ENCODE assay signal across 8 mouse cellular contexts in genomic region chr3:90612728-90613291, GRCm38 (mm10). TPM values are rescaled to one million over a fixed set of nuclear protein-coding genes. Genes with fewer than 3 reads are reported as not detected.
DNase-seq lines count a peak whose midpoint lies in the region; ATAC-seq and TF ChIP-seq lines count a peak whose summit lies in the region.

Gene S100a6, plus strand, starts transcription at chr3:90612882.

- H3K4me3 ChIP-seq in ES-E14 (ENCODE audit: insufficient read depth in 1 of 2, low read depth in 1 of 2, low read length in 2 of 2, poor library complexity in 1 of 2, severe bottlenecking in 1 of 2): peak within 1 kb of the TSS; percentile 41 to 46; a peak in 3 of 4 replicates
- H3K4me3 ChIP-seq in forebrain, postnatal 0 days (ENCODE audit: low read depth, low read length): peak within 1 kb of the TSS; percentile 20; the same call in 1 of the 2 replicates
- peak within 1 kb of the TSS; percentile 19 for H3K4me3 ChIP-seq in hindbrain, embryonic 11.5 days (ENCODE audit: low read depth, low read length)

- H3K4me1 ChIP-seq in ES-E14 (ENCODE audit: control insufficient read depth in 2 of 2, insufficient read depth in 2 of 2, low read length in 2 of 2, poor library complexity in 1 of 2): peaks cover 0 to 15% of the 10 kb centered on the region in 2 experiments; a peak in 1 of 4 replicates
- 0 out of 2 replicates have a peak, but pooled peaks cover 3% of the 10 kb centered on the region for H3K4me1 ChIP-seq in forebrain, postnatal 0 days (ENCODE audit: insufficient read depth)
- peaks cover 2% of the 10 kb centered on the region; the same call in 1 of the 2 replicates for H3K4me1 ChIP-seq in hindbrain, embryonic 11.5 days (replicated peaks; ENCODE audit: control insufficient read depth, insufficient read depth, low read length)

- no peaks in the 10 kb centered on the region for H3K27me3 ChIP-seq in forebrain, postnatal 0 days (ENCODE audit: insufficient read depth, low read length)
- H3K27me3 ChIP-seq in hindbrain, embryonic 11.5 days (ENCODE audit: control insufficient read depth, insufficient read depth, low read length): no peaks in the 10 kb centered on the region

- H3K9ac ChIP-seq in ES-E14 (ENCODE audit: insufficient read depth, low read depth, low read length, poor library complexity, severe bottlenecking): 0 out of 2 replicates have a peak within 1 kb of the TSS, but pooled peaks have one; percentile 2
- H3K9ac ChIP-seq in forebrain, postnatal 0 days: no peak within 1 kb of the TSS
- H3K9ac ChIP-seq in hindbrain, embryonic 11.5 days (ENCODE audit: low read depth, low read length): peak within 1 kb of the TSS; percentile 34; the same call in 1 of the 2 replicates

- WGBS in forebrain, postnatal 0 days: under 1% methylated on average over 23 of the region's 23 CpGs
- under 1% methylated on average over 23 of the region's 23 CpGs for WGBS in hindbrain, embryonic 11.5 days

- DNase-seq in ES-E14 (ENCODE audit: low read depth, low spot score): peak; percentile 74
- DNase-seq in adrenal gland, postnatal 4 days (ENCODE audit: low spot score in 2 of 2): no peak
- DNase-seq in forebrain, postnatal 0 days: peak; percentile 50
- DNase-seq in hindbrain, embryonic 11.5 days (ENCODE audit: low spot score): peak; percentile 74
- peak; percentile 62 to 66 for DNase-seq in layer of hippocampus, postnatal 10 days (ENCODE audit: low spot score in 2 of 2)
- DNase-seq in lung, postnatal 14 days: peak; percentile 72
- DNase-seq in right cerebral cortex, postnatal 10 days (ENCODE audit: low spot score in 2 of 2): peak; percentile 73 to 75
- peak; percentile 86 to 90 for DNase-seq in urinary bladder, postnatal 36 days (ENCODE audit: low spot score in 2 of 2)

- H3K9me3 ChIP-seq in ES-E14 (ENCODE audit: control insufficient read depth, insufficient read depth, low read depth, low read length): no peaks in the 10 kb centered on the region
- H3K9me3 ChIP-seq in forebrain, postnatal 0 days (ENCODE audit: low read length): no peaks in the 10 kb centered on the region
- H3K9me3 ChIP-seq in hindbrain, embryonic 11.5 days (ENCODE audit: control insufficient read depth, low read length): no peaks in the 10 kb centered on the region

- peak within 1 kb of the TSS; percentile 53 for H3K4me2 ChIP-seq in forebrain, postnatal 0 days (ENCODE audit: low read depth)
- peak within 1 kb of the TSS; percentile 66 for H3K4me2 ChIP-seq in hindbrain, embryonic 11.5 days (replicated peaks; ENCODE audit: low read depth, low read length)

- in situ Hi-C loops in ES-E14 (cut with MboI; ENCODE audit: low sequenced_read_pairs in 2 of 2, unreplicated experiment in 2 of 2): no loop called here

- no peak within 1 kb of the TSS for H3K27ac ChIP-seq in ES-E14 (ENCODE audit: insufficient read depth, low read depth, low read length, poor library complexity, severe bottlenecking)
- H3K27ac ChIP-seq in forebrain, postnatal 0 days (ENCODE audit: low read depth, low read length): no peak within 1 kb of the TSS
- no peak within 1 kb of the TSS for H3K27ac ChIP-seq in hindbrain, embryonic 11.5 days (ENCODE audit: low read depth, low read length)

- TF ChIP-seq CTCF in forebrain, postnatal 0 days (IDR thresholded peaks at IDR 0.05; ENCODE audit: low read depth): peak; percentile 64

- ATAC-seq in forebrain, postnatal 0 days: peak; percentile 81
- ATAC-seq in hindbrain, embryonic 11.5 days (ENCODE audit: low FRiP score): peak; percentile 84

- H3K36me3 ChIP-seq in ES-E14 (ENCODE audit: control insufficient read depth, insufficient read depth, low read length, poor library complexity, severe bottlenecking): no peaks in the 10 kb centered on the region
- no peaks in the 10 kb centered on the region for H3K36me3 ChIP-seq in forebrain, postnatal 0 days (ENCODE audit: insufficient read depth)
- H3K36me3 ChIP-seq in hindbrain, embryonic 11.5 days (ENCODE audit: control insufficient read depth, insufficient read depth, low read length): no peaks in the 10 kb centered on the region

TF ChIP-seq in ES-E14, 5 proteins besides CTCF, POLR2A, EP300 and RAD21:
- TF ChIP-seq MAFK (IDR thresholded peaks at IDR 0.05; ENCODE audit: insufficient read depth, low read depth, low read length): no peak
- TF ChIP-seq CHD2 (IDR thresholded peaks at IDR 0.05; ENCODE audit: low read depth, low read length): no peak
- TF ChIP-seq ZNF384 (IDR thresholded peaks at IDR 0.05; ENCODE audit: low read depth, low read length): no peak
- peak; percentile 20; the same call in 1 of the 2 replicates for TF ChIP-seq ZC3H11A (IDR thresholded peaks at IDR 0.05; ENCODE audit: borderline replicate concordance, low read depth, low read length)
- no peak for TF ChIP-seq HCFC1 (IDR thresholded peaks at IDR 0.05; ENCODE audit: borderline replicate concordance, insufficient read depth, low read length)

RNA-seq across cellular contexts. Expression of gene S100a6, which starts in this region (rescaled TPM):
- 488 and 912 TPM in 2 replicates for total RNA-seq in ES-E14 (2012; rRNA removed)
- total RNA-seq in adrenal gland, postnatal 4 days (2021): 10 to 100 TPM; 71.7 to 72.5 TPM
- 17.9 and 18.1 TPM in 2 replicates for total RNA-seq in forebrain, postnatal 0 days (2014; rRNA removed)
- 34.9 and 40.7 TPM in 2 replicates for polyA plus RNA-seq in forebrain, postnatal 0 days (2015; fragmentation: Nextera tagmentation; extraction: Ambion mirVana)
- polyA plus RNA-seq in hindbrain, embryonic 11.5 days (2014; fragmentation: Nextera tagmentation; extraction: Ambion mirVana): 23.5 and 25.9 TPM in 2 replicates
- 10 to 100 TPM; 30.9 to 35.7 TPM for total RNA-seq in layer of hippocampus, postnatal 10 days (2021)

Comparison
In these comparisons a context has a peak if more than half of its experiments do, and no peak if none do; other contexts are left out.
1. DNase-seq: peak in ES-E14 (single experiment), forebrain, postnatal 0 days (single experiment), hindbrain, embryonic 11.5 days (single experiment), layer of hippocampus, postnatal 10 days (2 of 2), lung, postnatal 14 days (single experiment), right cerebral cortex, postnatal 10 days (2 of 2) and urinary bladder, postnatal 36 days (2 of 2); none in adrenal gland, postnatal 4 days (0 of 2).
2. Peak in every context shown above with its lines, with median percentiles within 50 percentile points of each other: H3K4me3 ChIP-seq.